Mouse (Mus musculus) stomach, postnatal 0 days (tissue): ENCODE results near the gene Cyp2d9.

Experiments used
- CTCF ChIP-seq: IDR thresholded peaks from 2 replicates; pipeline ENCODE4 v1.5.1; 2016; ENCODE audit warnings: antibody characterized with exemption, low read depth, mild to moderate bottlenecking, moderate library complexity
- EP300 ChIP-seq: optimal IDR thresholded peaks from 2 replicates; pipeline ENCODE3; 2016; ENCODE audit warnings: antibody characterized with exemption

DNA sequence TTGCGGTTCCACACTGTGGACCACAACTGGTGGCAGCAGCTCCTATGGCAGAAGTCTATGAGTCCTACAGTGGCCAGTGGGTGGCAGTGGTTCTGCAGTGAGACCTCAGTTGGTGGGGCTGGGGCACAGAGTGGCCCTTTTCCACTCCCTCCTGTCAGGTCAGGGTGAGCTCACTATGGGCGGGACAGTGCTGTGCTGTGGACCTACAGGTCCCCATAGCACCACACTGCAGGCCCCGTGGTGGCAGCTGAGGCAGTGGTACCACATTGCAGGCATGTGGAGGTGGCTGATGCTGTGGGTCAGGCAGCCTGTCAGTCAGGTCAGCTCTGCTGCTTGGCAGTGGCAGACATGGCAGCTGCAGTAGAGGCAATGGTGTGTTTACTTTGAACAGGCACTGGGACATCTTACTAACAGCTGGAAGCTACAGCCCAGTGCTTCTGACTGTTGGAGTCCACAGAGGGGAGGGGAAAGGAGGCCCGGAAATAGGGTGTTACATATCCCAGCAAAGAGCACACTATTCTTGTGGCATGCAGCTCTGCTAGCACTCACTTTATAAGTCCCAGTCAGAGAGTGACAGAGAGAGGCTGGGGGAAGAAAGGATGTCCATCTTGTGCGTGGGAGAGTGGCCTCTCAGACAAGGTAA is 4.9 kb downstream of the Cyp2d9 start:
- peak; percentile 48; the same call in 1 of the 2 replicates for TF ChIP-seq CTCF
- TF ChIP-seq EP300: no peak
